Comparison of ENCODE assay signal across 15 mouse cellular contexts in the genomic region with DNA sequence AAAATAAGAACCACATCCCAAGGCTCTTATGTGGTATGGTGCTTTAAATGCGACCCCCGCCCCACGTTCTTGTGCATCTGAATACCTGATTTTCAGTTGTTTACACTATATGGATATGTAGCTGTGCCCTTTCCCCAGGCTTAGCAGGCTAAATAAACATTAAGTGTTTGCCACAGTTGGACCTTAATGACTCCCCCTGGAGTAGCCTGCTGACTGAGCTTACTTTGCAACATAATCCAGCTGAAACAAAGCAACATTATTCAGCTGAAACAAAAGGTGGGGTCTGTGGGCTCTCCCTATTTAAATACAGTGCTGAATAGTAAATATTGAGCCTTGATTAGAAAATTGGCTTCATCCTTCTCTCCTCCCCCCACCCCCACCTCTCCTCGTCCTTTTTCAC.
DNase-seq lines count a peak whose midpoint lies in the region; ATAC-seq lines count a peak whose summit lies in the region.
"Had no signal": no experiment of that assay in that cellular context is flagged by ENCODE, and none has a peak within 500 bp of the region (broad histone marks: within the 10 kb centered on the region; RNA-seq: fewer than 3 reads in every experiment).

No protein-coding gene starts in this region.

- H3K27ac ChIP-seq in neural tube, embryonic 11.5 days (ENCODE audit: low read depth, low read length): no peak overlapping the region
- H3K27ac ChIP-seq in midbrain, embryonic 14.5 days (replicated peaks; ENCODE audit: low read depth, low read length): no peak overlapping the region

- no peak overlapping the region for H3K4me3 ChIP-seq in neural tube, embryonic 11.5 days (ENCODE audit: low read depth, low read length)
- no peak overlapping the region for H3K4me3 ChIP-seq in midbrain, embryonic 14.5 days (replicated peaks; ENCODE audit: low read depth, low read length)

- H3K4me1 ChIP-seq in neural tube, embryonic 11.5 days (ENCODE audit: control insufficient read depth, insufficient read depth, low read length): no peaks in the 10 kb centered on the region
- peaks cover 4% of the 10 kb centered on the region; the same call in 1 of the 2 replicates for H3K4me1 ChIP-seq in midbrain, embryonic 14.5 days (ENCODE audit: control insufficient read depth, insufficient read depth, low read length)

- H3K9me3 ChIP-seq in neural tube, embryonic 11.5 days (ENCODE audit: control insufficient read depth, low read length): no peaks in the 10 kb centered on the region
- no peaks in the 10 kb centered on the region for H3K9me3 ChIP-seq in midbrain, embryonic 14.5 days (ENCODE audit: control insufficient read depth, low read length)

- H3K4me2 ChIP-seq in neural tube, embryonic 11.5 days (ENCODE audit: low read depth): no peak overlapping the region
- H3K4me2 ChIP-seq in midbrain, embryonic 14.5 days (ENCODE audit: low read length): no peak overlapping the region

- peak; percentile 54; the same call in 1 of the 2 replicates for ATAC-seq in neural tube, embryonic 11.5 days (ENCODE audit: insufficient read depth, low FRiP score, low TSS enrichment)
- no peak for ATAC-seq in midbrain, embryonic 14.5 days (ENCODE audit: low FRiP score, low TSS enrichment)
- no peak for ATAC-seq in megakaryocyte, adult 5-6 weeks (ENCODE audit: poor library complexity, severe bottlenecking)

- peak; percentile 9 for DNase-seq in embryo, embryonic 10 days (ENCODE audit: low spot score)
- no peak for DNase-seq in embryo, embryonic 9.5 days (ENCODE audit: extremely low spot score)
- DNase-seq in neural tube, embryonic 11.5 days (ENCODE audit: low spot score): no peak
- no peak for DNase-seq in neural tube, embryonic 10.5 days (ENCODE audit: extremely low spot score, low spot score)
- DNase-seq in midbrain, embryonic 14.5 days: peak; percentile 13
- no peak for DNase-seq in adrenal gland, adult (ENCODE audit: inconsistent age in 2 of 2, low spot score in 1 of 2)
- DNase-seq in lung, postnatal 10 days: no peak
- DNase-seq: cerebellum, adult 18-20 months; kidney, adult 2 months; kidney, postnatal 25 days; liver; lung, adult 18-20 months; thymus, adult 2 months had no signal

- WGBS in neural tube, embryonic 11.5 days: 24% methylated on average over 4 of the region's 4 CpGs
- WGBS in midbrain, embryonic 14.5 days: 18% methylated on average over 4 of the region's 4 CpGs

- H3K36me3 ChIP-seq in neural tube, embryonic 11.5 days (ENCODE audit: control insufficient read depth, insufficient read depth, low read length): no peaks in the 10 kb centered on the region
- no peaks in the 10 kb centered on the region for H3K36me3 ChIP-seq in midbrain, embryonic 14.5 days (ENCODE audit: control insufficient read depth, insufficient read depth, low read length)

- no peaks in the 10 kb centered on the region for H3K27me3 ChIP-seq in neural tube, embryonic 11.5 days (ENCODE audit: control insufficient read depth, insufficient read depth, low read length)
- no peaks in the 10 kb centered on the region for H3K27me3 ChIP-seq in midbrain, embryonic 14.5 days (ENCODE audit: control insufficient read depth, insufficient read depth, low read length)
- H3K27me3 ChIP-seq: CH12.LX had no signal

- H3K9ac ChIP-seq in neural tube, embryonic 11.5 days (ENCODE audit: low read length): no peak overlapping the region
- no peak overlapping the region for H3K9ac ChIP-seq in midbrain, embryonic 14.5 days (replicated peaks; ENCODE audit: low read length)

Comparison
In these comparisons a context has a peak if more than half of its experiments do, and no peak if none do; other contexts are left out.
1. DNase-seq: peak in embryo, embryonic 10 days (single experiment) and midbrain, embryonic 14.5 days (single experiment); none in embryo, embryonic 9.5 days (single experiment), neural tube, embryonic 11.5 days (single experiment), neural tube, embryonic 10.5 days (single experiment), adrenal gland, adult (0 of 2) and lung, postnatal 10 days (single experiment).